Mouse (Mus musculus) thymus, adult 2 months (tissue): ENCODE results near the gene Grid2ip.

ENCODE experiments used
- CTCF ChIP-seq: fragments of 200-500 bp; IDR thresholded peaks from 2 replicates; pipeline ENCODE4 v1.5.1; 2012; ENCODE audit warnings: mild to moderate bottlenecking, control low read depth, low read length, moderate library complexity, borderline replicate concordance; ENCODE audit not compliant: control insufficient read depth, poor library complexity, insufficient read depth; ENCODE audit errors: extremely low read depth
- POLR2A ChIP-seq: fragments of 200-500 bp; IDR thresholded peaks from 2 replicates; pipeline ENCODE4 v1.6.1; 2012; ENCODE audit warnings: mild to moderate bottlenecking, low read length, control low read depth, moderate library complexity; ENCODE audit not compliant: control insufficient read depth, poor library complexity, insufficient read depth; ENCODE audit errors: extremely low read depth

GRCm38 (mm10) chr5:143371146-143371510 lies 14.0 kb downstream of the Grid2ip start:
- TF ChIP-seq CTCF (no peak), POLR2A (no peak)
